Mouse (Mus musculus) embryonic fibroblast, embryonic 13.5 days (primary cell): ENCODE measurements around the gene Gm20388.

Experiments used
- CTCF ChIP-seq: IDR thresholded peaks from 2 replicates; pipeline ENCODE4 v1.5.1; 2011; ENCODE audit warnings: mild to moderate bottlenecking, control low read depth, low read length, moderate library complexity, borderline replicate concordance; ENCODE audit not compliant: insufficient read depth
- POLR2A ChIP-seq: IDR thresholded peaks from 2 replicates; pipeline ENCODE4 v1.6.1; 2011; ENCODE audit warnings: low read depth, mild to moderate bottlenecking, control low read depth, low read length, moderate library complexity

- TF ChIP-seq POLR2A (no peak), CTCF (no peak)
Observed at GRCm38 (mm10) chr8:120532517-120533215, 622.0 kb downstream of the Gm20388 start.
